Mouse (Mus musculus) lung, postnatal 10 days (tissue): ENCODE data around the gene Ces2f.
"Not testable (repeated sequence)": the region's sequence is repeated elsewhere in the genome, so short reads cannot be mapped to it uniquely, and the experiment has no call there.

ENCODE experiments used
- DNase-seq: peaks from one replicate; pipeline ENCODE4 v3.0.0; 2021

The Ces2f gene

GRCm38 (mm10) chr8:104947056-104947455 lies at the start of gene Ces2f:
Gene Ces2f (plus strand): TSS chr8:104947356.
- DNase-seq: no peak

- no peak for DNase-seq
Measured at GRCm38 (mm10) chr8:104901746-104902145, 45.4 kb upstream of the Ces2f start.

- DNase-seq: no peak
Measured at GRCm38 (mm10) chr8:104907111-104907510, 40.0 kb upstream of the Ces2f start.

GRCm38 (mm10) chr8:104909021-104909420 lies 38.1 kb upstream of the Ces2f start:
- DNase-seq: peak; percentile 13

GRCm38 (mm10) chr8:104909651-104910050 lies 37.5 kb upstream of the Ces2f start:
- DNase-seq: not testable (repeated sequence)

GRCm38 (mm10) chr8:104925972-104926596 lies 21.1 kb upstream of the Ces2f start, which contains the start of gene Ces2e:
Gene Ces2e (plus strand): TSS chr8:104926260.
- DNase-seq: peak; percentile 11

- no peak for DNase-seq
Measured at GRCm38 (mm10) chr8:104927301-104927700, 19.9 kb upstream of the Ces2f start.

GRCm38 (mm10) chr8:104944665-104945064 lies 2.5 kb upstream of the Ces2f start:
- DNase-seq: no peak

GRCm38 (mm10) chr8:104949031-104949430 lies 1.9 kb downstream of the Ces2f start:
- DNase-seq: no peak

- peak; percentile 23 for DNase-seq
Measured at GRCm38 (mm10) chr8:104961537-104961961, 14.4 kb downstream of the Ces2f start, which contains the start of gene Ces2g. Gene Ces2g (plus strand): TSS chr8:104961718.

- no peak for DNase-seq
Measured at GRCm38 (mm10) chr8:104962229-104962901, 15.2 kb downstream of the Ces2f start.

GRCm38 (mm10) chr8:104963375-104963894 lies 16.3 kb downstream of the Ces2f start:
- no peak for DNase-seq

GRCm38 (mm10) chr8:104984126-104984525 lies 37.0 kb downstream of the Ces2f start:
- no peak for DNase-seq

GRCm38 (mm10) chr8:104984942-104985341 lies 37.8 kb downstream of the Ces2f start:
- DNase-seq: no peak

GRCm38 (mm10) chr8:104998191-104998590 lies 51.0 kb downstream of the Ces2f start:
- no peak for DNase-seq

GRCm38 (mm10) chr8:104999183-104999582 lies 52.0 kb downstream of the Ces2f start:
- DNase-seq: no peak

- DNase-seq: no peak
Measured at GRCm38 (mm10) chr8:105000586-105000985, 53.4 kb downstream of the Ces2f start, which contains the start of gene Ces2h. Gene Ces2h (plus strand): TSS chr8:105000853.
